Mouse (Mus musculus) limb, embryonic 12.5 days (tissue): ENCODE measurements around the gene Acox1. TPM values are rescaled to one million over a fixed set of nuclear protein-coding genes. Genes with fewer than 3 reads are reported as not detected.

Experiments
- ATAC-seq: fragments of 200-750 bp; cut with Nextera tagmentation; 2 replicates; pipeline ENCODE4 v1.8.0; 2017; ENCODE audit warnings: low read depth, moderate TSS enrichment; ENCODE audit not compliant: insufficient number of reproducible peaks, insufficient read depth, low FRiP score, low TSS enrichment
- H3K27ac ChIP-seq: fragments of 300-500 bp; sonication (generic); 2 replicates; pipeline ENCODE4 v1.5.1; 2016; ENCODE audit warnings: mild to moderate bottlenecking, moderate library complexity
- H3K27me3 ChIP-seq: fragments of 300-500 bp; sonication (generic); 2 replicates; pipeline ENCODE4 v1.6.1; 2016; ENCODE audit warnings: mild to moderate bottlenecking, moderate library complexity
- H3K36me3 ChIP-seq: fragments of 300-500 bp; sonication (generic); 2 replicates; pipeline ENCODE4 v1.6.1; 2016; ENCODE audit warnings: mild to moderate bottlenecking, moderate library complexity
- H3K4me1 ChIP-seq: fragments of 300-500 bp; sonication (generic); replicated peaks from 2 replicates; pipeline ENCODE4 v1.6.1; 2016
- H3K4me2 ChIP-seq: fragments of 300-500 bp; sonication (generic); 2 replicates; pipeline ENCODE4 v1.6.1; 2016; ENCODE audit warnings: mild to moderate bottlenecking, moderate library complexity
- H3K4me3 ChIP-seq: fragments of 300-500 bp; sonication (generic); replicated peaks from 2 replicates; pipeline ENCODE4 v1.5.1; 2016; ENCODE audit warnings: mild to moderate bottlenecking
- H3K9ac ChIP-seq: fragments of 300-500 bp; sonication (generic); replicated peaks from 2 replicates; pipeline ENCODE4 v1.6.1; 2016; ENCODE audit warnings: mild to moderate bottlenecking, moderate library complexity
- H3K9me3 ChIP-seq: fragments of 300-500 bp; sonication (generic); 2 replicates; pipeline ENCODE4 v1.6.1; 2016; ENCODE audit warnings: mild to moderate bottlenecking, moderate library complexity
- WGBS: fragments of 180-500 bp; shearing (Covaris S2); methylation state at CpG from one replicate; pipeline ENCODE4 v1.1.7; 2016; 5-methylcytosine and 5-hydroxymethylcytosine counted together
- polyA plus RNA-seq: library from polyadenylated mRNA; unstranded; fragments of >200 nt; fragmentation: Nextera tagmentation; extraction: Ambion mirVana; gene quantifications from 2 replicates; pipeline ENCODE4 v1.2.1, GENCODE M21; 2016

Acox1 gene
- polyA plus RNA-seq, 1 experiment from 2014 or later: 18.1 TPM

DNA sequence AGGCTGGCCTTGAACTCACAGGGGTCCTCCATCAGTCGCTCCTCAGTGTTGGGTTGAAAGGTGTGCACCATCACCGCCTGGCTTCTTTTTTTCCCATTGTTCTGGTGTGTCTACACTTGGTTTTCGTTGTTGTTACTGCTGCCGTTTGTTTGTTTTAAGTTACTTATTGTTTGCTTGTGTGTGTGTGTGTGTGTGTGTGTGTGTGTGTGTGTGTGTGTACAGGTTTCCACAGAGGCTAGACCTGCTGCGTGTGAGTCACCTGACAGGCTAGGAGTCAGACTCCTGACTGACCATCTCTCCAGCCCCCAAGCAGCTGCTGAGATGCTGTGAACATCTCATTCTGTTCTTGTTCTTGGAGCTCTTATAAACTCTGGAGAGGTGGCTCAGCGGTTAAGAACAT, 14.0 kb upstream of the Acox1 start:
- Histone ChIP-seq H3K27ac (no peak overlapping the region), H3K9ac (no peak overlapping the region), H3K9me3 (no peaks in the 10 kb centered on the region), H3K27me3 (no peaks in the 10 kb centered on the region), H3K36me3 (peaks cover 4% of the 10 kb centered on the region; the same call in 1 of the 2 replicates), H3K4me1 (no peaks in the 10 kb centered on the region), H3K4me2 (no peak overlapping the region), H3K4me3 (no peak overlapping the region)
- 89% methylated on average over 6 of the region's 6 CpGs for WGBS
- no peak for ATAC-seq

DNA sequence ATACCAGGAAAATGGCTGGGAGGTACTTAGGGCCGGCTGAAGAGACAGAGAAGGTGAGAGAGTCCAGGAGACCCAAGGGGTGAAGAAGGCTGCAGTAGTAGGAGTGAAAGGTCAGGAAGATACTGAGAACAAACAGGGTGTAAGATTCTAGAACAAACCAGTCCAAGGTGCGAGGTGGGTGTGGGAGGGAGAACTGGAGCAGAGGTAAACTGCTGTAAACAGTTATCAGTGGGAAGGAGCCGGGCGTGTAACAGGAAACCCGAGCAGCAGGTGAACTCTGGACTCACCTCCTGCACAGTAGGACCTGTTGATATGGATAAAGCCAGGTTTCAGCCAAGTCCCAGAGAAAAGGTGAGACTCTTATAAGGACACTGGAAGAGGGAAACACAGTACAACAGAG, 11.9 kb upstream of the Acox1 start:
- no peak overlapping the region for H3K9ac ChIP-seq
- H3K4me2 ChIP-seq: no peak overlapping the region
- no peak overlapping the region for H3K4me3 ChIP-seq
- WGBS: 68% methylated on average over 5 of the region's 5 CpGs
- no peaks in the 10 kb centered on the region for H3K27me3 ChIP-seq
- no peak for ATAC-seq
- H3K4me1 ChIP-seq: no peaks in the 10 kb centered on the region
- no peaks in the 10 kb centered on the region for H3K9me3 ChIP-seq
- H3K36me3 ChIP-seq: peaks cover 24% of the 10 kb centered on the region
- H3K27ac ChIP-seq: no peak overlapping the region

GRCm38 (mm10) chr11:116209257-116209656, 10.4 kb upstream of the Acox1 start:
- Histone ChIP-seq H3K9ac (no peak overlapping the region), H3K27me3 (no peaks in the 10 kb centered on the region), H3K27ac (no peak overlapping the region), H3K9me3 (no peaks in the 10 kb centered on the region), H3K4me2 (no peak overlapping the region), H3K4me1 (no peaks in the 10 kb centered on the region), H3K4me3 (no peak overlapping the region), H3K36me3 (peaks cover 35% of the 10 kb centered on the region)
- WGBS: 73% methylated on average over 8 of the region's 8 CpGs
- ATAC-seq: no peak

DNA sequence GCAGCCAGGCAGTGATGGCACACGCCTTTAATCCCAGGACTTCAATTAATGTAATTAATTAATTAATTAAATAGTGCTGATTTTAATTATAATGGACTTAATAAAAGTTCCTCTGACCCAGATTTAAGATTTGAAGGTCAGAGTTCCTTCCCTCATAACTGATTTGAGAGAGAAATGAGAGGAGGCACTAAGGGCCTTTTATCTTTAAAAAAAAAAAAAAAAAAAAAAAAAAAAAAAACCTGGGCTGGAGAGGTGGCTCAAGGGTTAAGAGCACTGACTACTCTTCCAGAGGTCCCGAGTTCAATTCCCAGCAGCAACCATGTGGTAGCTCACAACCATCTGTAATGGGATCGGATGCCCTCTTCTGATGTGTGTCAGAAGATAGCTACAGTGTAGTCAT, 9.8 kb upstream of the Acox1 start:
- H3K36me3 ChIP-seq: peaks cover 38% of the 10 kb centered on the region
- ATAC-seq: no peak
- no peaks in the 10 kb centered on the region for H3K27me3 ChIP-seq
- H3K27ac ChIP-seq: no peak overlapping the region
- H3K4me1 ChIP-seq: no peaks in the 10 kb centered on the region
- H3K9ac ChIP-seq: no peak overlapping the region
- 78% methylated on average over 3 of the region's 3 CpGs for WGBS
- H3K9me3 ChIP-seq: no peaks in the 10 kb centered on the region
- no peak overlapping the region for H3K4me3 ChIP-seq
- no peak overlapping the region for H3K4me2 ChIP-seq

DNA sequence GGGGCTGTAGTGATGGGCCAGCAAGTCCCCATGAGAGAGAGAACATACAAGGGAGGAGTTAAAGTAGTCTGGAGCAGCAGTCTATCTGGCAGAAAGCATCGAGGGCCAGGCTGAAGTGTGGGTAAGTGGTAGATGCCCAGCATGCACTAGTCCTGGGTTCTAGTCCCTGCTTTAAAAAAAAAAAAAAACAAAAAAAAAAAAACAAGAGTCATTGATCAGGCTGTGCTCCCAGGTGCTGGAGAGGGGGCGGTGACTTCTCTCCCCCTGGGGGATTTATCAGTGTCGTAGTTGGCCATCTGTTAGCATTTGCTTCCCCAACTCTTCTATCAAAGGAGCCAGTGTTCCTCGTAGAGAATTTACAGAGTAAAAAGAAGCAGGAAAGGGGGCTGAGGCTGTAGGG, 7.8 kb upstream of the Acox1 start:
- Histone ChIP-seq H3K36me3 (peaks cover 43% of the 10 kb centered on the region), H3K27ac (no peak overlapping the region), H3K27me3 (no peaks in the 10 kb centered on the region), H3K9me3 (no peaks in the 10 kb centered on the region), H3K4me1 (no peaks in the 10 kb centered on the region), H3K4me2 (no peak overlapping the region), H3K4me3 (no peak overlapping the region), H3K9ac (no peak overlapping the region)
- no peak for ATAC-seq
- 68% methylated on average over 4 of the region's 4 CpGs for WGBS

DNA sequence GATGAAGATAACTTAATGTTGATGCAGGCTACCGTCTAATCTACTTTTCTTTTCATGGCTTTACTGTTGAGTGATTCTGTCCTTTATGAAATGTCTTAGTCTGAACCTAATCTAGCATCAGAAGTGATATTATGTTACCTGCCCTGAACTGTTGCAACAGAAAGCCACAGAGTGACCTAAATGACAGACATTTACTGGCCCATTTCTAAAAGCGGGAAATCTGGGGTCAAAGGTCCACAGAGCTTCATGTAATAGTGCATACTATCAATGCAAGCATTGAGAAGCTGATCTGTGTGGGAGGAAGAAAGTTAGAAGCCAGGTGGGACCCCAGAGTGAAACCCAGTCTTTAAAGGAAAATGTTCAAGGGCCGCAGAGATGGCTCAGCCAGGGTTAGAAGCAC, 4.3 kb upstream of the Acox1 start:
- WGBS: 91% methylated on average over 3 of the region's 3 CpGs
- no peak for ATAC-seq
- Histone ChIP-seq H3K4me3 (no peak overlapping the region), H3K4me1 (peaks cover 4% of the 10 kb centered on the region), H3K27me3 (no peaks in the 10 kb centered on the region), H3K27ac (no peak overlapping the region), H3K36me3 (peaks cover 43% of the 10 kb centered on the region), H3K9ac (no peak overlapping the region), H3K4me2 (no peak overlapping the region), H3K9me3 (no peaks in the 10 kb centered on the region)

- Histone ChIP-seq H3K4me3 (no peak overlapping the region), H3K36me3 (peaks cover 41% of the 10 kb centered on the region), H3K9me3 (no peaks in the 10 kb centered on the region), H3K27ac (no peak overlapping the region), H3K4me1 (peaks cover 7% of the 10 kb centered on the region), H3K27me3 (no peaks in the 10 kb centered on the region), H3K4me2 (no peak overlapping the region), H3K9ac (no peak overlapping the region)
- WGBS: 85% methylated on average over 2 of the region's 2 CpGs
- ATAC-seq: no peak
These were observed 2.3 kb upstream of the Acox1 start for GRCm38 (mm10) chr11:116201151-116201550.

- Histone ChIP-seq H3K9ac (peak overlapping the region; percentile 82), H3K27ac (no peak overlapping the region)
- ATAC-seq: no peak
These were observed 713 bp downstream of the Acox1 start for GRCm38 (mm10) chr11:116198132-116198531.

GRCm38 (mm10) chr11:116197584-116197906, 1.3 kb downstream of the Acox1 start:
- H3K4me1 ChIP-seq: peaks cover 7% of the 10 kb centered on the region
- H3K27ac ChIP-seq: no peak overlapping the region
- H3K9ac ChIP-seq: no peak overlapping the region
- H3K4me3 ChIP-seq: no peak overlapping the region
- H3K27me3 ChIP-seq: no peaks in the 10 kb centered on the region
- H3K4me2 ChIP-seq: peak overlapping the region; percentile 81
- H3K36me3 ChIP-seq: peaks cover 23% of the 10 kb centered on the region; the same call in 1 of the 2 replicates
- WGBS: 89% methylated on average over 6 of the region's 6 CpGs
- no peak for ATAC-seq
- no peaks in the 10 kb centered on the region for H3K9me3 ChIP-seq

More at GRCm38 (mm10) chr11:116198132-116198531, 713 bp downstream of the Acox1 start:
- peaks cover 23% of the 10 kb centered on the region; the same call in 1 of the 2 replicates for H3K36me3 ChIP-seq
- WGBS: 24% methylated on average over 13 of the region's 13 CpGs
- peak overlapping the region; percentile 81 for H3K4me2 ChIP-seq
- H3K4me3 ChIP-seq: peak overlapping the region; percentile 76
- H3K27me3 ChIP-seq: no peaks in the 10 kb centered on the region
- H3K9me3 ChIP-seq: no peaks in the 10 kb centered on the region
- H3K4me1 ChIP-seq: peaks cover 7% of the 10 kb centered on the region

DNA sequence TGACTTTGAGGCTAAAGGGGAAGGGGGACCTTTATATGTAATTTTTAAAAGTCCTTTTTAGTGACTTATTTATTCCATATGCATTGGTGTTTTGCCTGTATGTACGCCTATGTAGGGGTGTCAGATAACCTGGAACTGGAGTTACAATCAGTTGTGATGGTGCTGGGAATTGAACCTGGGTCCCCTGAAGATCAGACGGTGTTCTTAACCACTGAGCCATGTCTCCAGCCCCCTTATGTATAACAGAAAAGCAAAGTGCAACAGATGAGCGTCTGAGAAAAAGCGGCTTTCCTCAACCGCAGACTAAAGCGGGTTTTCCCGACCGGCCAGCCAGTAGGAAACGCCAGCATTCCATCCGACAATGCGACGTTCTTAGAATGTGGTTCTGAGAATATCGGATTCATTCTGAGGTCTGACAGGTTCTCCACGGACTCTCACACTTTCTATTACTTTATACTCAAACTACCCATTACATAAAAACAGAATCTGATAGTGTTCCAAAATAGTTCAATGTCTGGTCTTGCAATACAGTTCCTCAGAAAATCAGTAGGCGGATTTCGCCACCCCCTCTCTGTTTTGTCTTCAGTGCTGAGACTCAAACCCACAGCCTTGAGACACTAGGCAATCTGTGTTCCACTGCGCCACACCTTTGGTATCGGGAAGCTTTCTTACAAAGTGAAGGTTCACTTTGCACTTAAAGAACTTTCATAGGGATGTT, 1.8 kb downstream of the Acox1 start:
- H3K27ac ChIP-seq: no peak overlapping the region
- H3K4me2 ChIP-seq: peak overlapping the region; percentile 81
- no peaks in the 10 kb centered on the region for H3K27me3 ChIP-seq
- no peak for ATAC-seq
- WGBS: 94% methylated on average over 18 of the region's 18 CpGs
- peaks cover 7% of the 10 kb centered on the region for H3K4me1 ChIP-seq
- peaks cover 18% of the 10 kb centered on the region; the same call in 1 of the 2 replicates for H3K36me3 ChIP-seq
- no peak overlapping the region for H3K4me3 ChIP-seq
- no peaks in the 10 kb centered on the region for H3K9me3 ChIP-seq
- no peak overlapping the region for H3K9ac ChIP-seq

DNA sequence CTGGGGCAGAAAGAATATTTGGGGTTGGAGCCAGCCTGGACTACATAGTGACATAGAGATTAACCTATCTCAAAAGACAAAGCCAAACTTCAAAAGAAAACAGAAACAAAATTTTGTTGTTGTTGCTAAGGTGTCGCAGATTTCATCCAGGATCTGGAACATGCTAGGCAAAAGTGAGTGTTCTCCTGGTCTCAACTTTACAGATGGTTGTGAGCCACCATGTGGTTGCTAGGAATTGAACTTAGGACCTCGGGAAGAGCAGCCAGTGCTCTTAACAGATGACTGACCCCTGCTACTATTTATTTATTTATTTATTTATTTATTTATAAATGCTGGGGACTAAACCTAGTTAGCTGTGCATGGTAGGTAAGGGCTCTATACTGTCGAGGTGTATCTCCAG, 2.5 kb downstream of the Acox1 start:
- Histone ChIP-seq H3K9me3 (no peaks in the 10 kb centered on the region), H3K4me2 (no peak overlapping the region), H3K27ac (no peak overlapping the region), H3K4me3 (no peak overlapping the region), H3K36me3 (peaks cover 19% of the 10 kb centered on the region; the same call in 1 of the 2 replicates), H3K27me3 (no peaks in the 10 kb centered on the region), H3K9ac (no peak overlapping the region), H3K4me1 (peaks cover 7% of the 10 kb centered on the region)
- ATAC-seq: no peak
- WGBS: 87% methylated on average over 3 of the region's 3 CpGs

- H3K4me1 ChIP-seq: peaks cover 7% of the 10 kb centered on the region
- WGBS: 74% methylated on average over 5 of the region's 5 CpGs
- no peak for ATAC-seq
- no peak overlapping the region for H3K9ac ChIP-seq
- H3K4me2 ChIP-seq: no peak overlapping the region
- H3K36me3 ChIP-seq: peaks cover 24% of the 10 kb centered on the region; the same call in 1 of the 2 replicates
- H3K27me3 ChIP-seq: no peaks in the 10 kb centered on the region
- no peak overlapping the region for H3K4me3 ChIP-seq
- H3K9me3 ChIP-seq: no peaks in the 10 kb centered on the region
- H3K27ac ChIP-seq: no peak overlapping the region
These were observed 3.6 kb downstream of the Acox1 start for GRCm38 (mm10) chr11:116195252-116195651.
